Mouse (Mus musculus) G1E (cell line): ENCODE data around the gene Sell. TPM values are rescaled to one million over a fixed set of nuclear protein-coding genes. Genes with fewer than 3 reads are reported as not detected.

Experiments used
- ATAC-seq: 2 replicates; pipeline ENCODE4 v1.8.0; 2016; ENCODE audit warnings: mild to moderate bottlenecking; ENCODE audit not compliant: insufficient number of reproducible peaks, poor library complexity, low FRiP score, severe bottlenecking; ENCODE audit errors: extremely low read depth
- DNase-seq: peaks from one replicate; pipeline ENCODE4 v3.0.0; 2012; ENCODE audit warnings: low spot score
- H3K27me3 ChIP-seq: 2 replicates; pipeline ENCODE4 v1.6.1; 2012; ENCODE audit warnings: mild to moderate bottlenecking, low read length, inconsistent platforms; ENCODE audit not compliant: insufficient read depth
- H3K36me3 ChIP-seq: replicated peaks from 2 replicates; pipeline ENCODE3; 2012; ENCODE audit warnings: mild to moderate bottlenecking, inconsistent platforms
- H3K4me1 ChIP-seq: 2 replicates; pipeline ENCODE4 v1.6.1; 2012; ENCODE audit warnings: low read depth, low read length, inconsistent platforms, mixed read lengths; ENCODE audit not compliant: insufficient read depth
- H3K4me3 ChIP-seq: 2 replicates; pipeline ENCODE4 v1.5.1; 2012; ENCODE audit warnings: low read depth, mild to moderate bottlenecking, inconsistent platforms, low read length, moderate library complexity, mixed read lengths
- H3K9me3 ChIP-seq: replicated peaks from 2 replicates; pipeline ENCODE4 v1.6.1; 2012; ENCODE audit warnings: inconsistent platforms
- CTCF ChIP-seq: IDR thresholded peaks from 2 replicates; pipeline ENCODE4 v1.5.1; 2012; ENCODE audit warnings: low read depth, low read length, inconsistent platforms, mixed read lengths
- GATA1 ChIP-seq: IDR thresholded peaks from 2 replicates; pipeline ENCODE4 v1.6.1; 2012; ENCODE audit warnings: borderline replicate concordance, low read length, inconsistent platforms, mixed read lengths
- GATA2 ChIP-seq: IDR thresholded peaks from 2 replicates; pipeline ENCODE4 v1.6.1; 2012; ENCODE audit warnings: low read depth, low read length, inconsistent platforms, borderline replicate concordance
- POLR2AphosphoS5 ChIP-seq: IDR thresholded peaks from 2 replicates; pipeline ENCODE4 v1.6.1; 2012; ENCODE audit warnings: low read depth, low read length, inconsistent platforms; ENCODE audit not compliant: insufficient replicate concordance
- TAL1 ChIP-seq: conservative IDR thresholded peaks from 2 replicates; pipeline ENCODE4 v1.6.1; 2012; ENCODE audit warnings: low read depth, low read length, inconsistent platforms, mixed read lengths
- polyA plus RNA-seq: library from polyadenylated mRNA; stranded (reverse); fragments of >175 nt; gene quantifications from 2 replicates; pipeline ENCODE4 v1.2.3, GENCODE M21; 2012
- total RNA-seq, 2 experiments: library from RNA; stranded (forward) in 1 of 2; stranded (reverse) in 1 of 2; fragments of 200-1000 nt in 1 of 2; fragments of >200 nt in 1 of 2; fragmentation: Nextera tagmentation in 1 of 2; gene quantifications; 2 replicates each; pipeline ENCODE4 v1.2.3; 2014 to 2017

Sell gene
- total and polyA plus RNA-seq, 3 experiments, result 0.38 TPM; not detected in 2

DNA sequence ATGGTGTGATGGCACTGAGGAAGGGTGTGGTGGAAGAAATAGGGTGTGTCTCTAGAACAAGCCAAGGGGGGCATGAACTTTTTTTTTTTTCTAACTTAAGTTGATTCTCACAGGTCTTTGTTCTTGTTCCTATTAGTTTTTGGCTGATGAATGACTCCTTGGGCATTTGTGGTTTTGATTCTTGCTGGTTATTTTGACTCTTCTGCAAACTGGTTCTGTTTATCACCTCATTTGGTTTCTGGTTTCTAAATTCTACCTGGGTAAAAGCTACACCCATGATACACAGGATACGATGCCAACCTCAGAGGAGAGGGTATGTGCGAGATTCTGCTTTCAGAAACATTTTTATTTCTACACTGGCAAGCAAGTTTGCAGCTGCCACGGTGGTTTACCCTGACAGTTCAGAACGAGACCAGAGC lies 16.6 kb downstream of the Sell start:
- no peak for ATAC-seq

DNA sequence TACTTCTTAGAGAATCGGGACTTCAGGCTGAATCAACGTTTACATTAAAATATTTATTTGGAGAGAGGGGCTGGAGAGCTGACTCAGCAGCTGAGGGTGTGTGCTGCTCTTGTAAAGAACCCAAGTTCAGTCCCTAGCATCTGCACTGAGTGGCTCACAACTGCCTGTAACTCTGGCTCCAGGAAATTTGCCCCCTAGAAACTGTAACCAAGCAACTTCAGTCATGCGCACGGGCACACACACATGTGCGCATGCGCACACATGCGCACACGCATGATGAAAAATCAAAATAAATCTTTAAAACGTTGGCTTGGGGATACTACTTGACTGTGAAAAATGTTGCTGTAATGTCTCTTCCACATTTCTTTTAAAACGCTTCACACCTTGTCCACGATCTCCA lies 17.3 kb downstream of the Sell start:
- no peak for ATAC-seq
- H3K9me3 ChIP-seq, result no peaks in the 10 kb centered on the region
- TF ChIP-seq GATA1 (no peak), TAL1 (no peak), GATA2 (no peak), CTCF (no peak), POLR2AphosphoS5 (no peak)

More for the DNA sequence above, 16.6 kb downstream of the Sell start:
- H3K4me1 ChIP-seq, result no peaks in the 10 kb centered on the region
- no peaks in the 10 kb centered on the region for H3K36me3 ChIP-seq
- DNase-seq, result no peak
- H3K9me3 ChIP-seq, result no peaks in the 10 kb centered on the region
- H3K4me3 ChIP-seq, result no peak overlapping the region
- H3K27me3 ChIP-seq, result no peaks in the 10 kb centered on the region
- TF ChIP-seq GATA1 (no peak), GATA2 (no peak), TAL1 (no peak), CTCF (no peak), POLR2AphosphoS5 (no peak)

DNA sequence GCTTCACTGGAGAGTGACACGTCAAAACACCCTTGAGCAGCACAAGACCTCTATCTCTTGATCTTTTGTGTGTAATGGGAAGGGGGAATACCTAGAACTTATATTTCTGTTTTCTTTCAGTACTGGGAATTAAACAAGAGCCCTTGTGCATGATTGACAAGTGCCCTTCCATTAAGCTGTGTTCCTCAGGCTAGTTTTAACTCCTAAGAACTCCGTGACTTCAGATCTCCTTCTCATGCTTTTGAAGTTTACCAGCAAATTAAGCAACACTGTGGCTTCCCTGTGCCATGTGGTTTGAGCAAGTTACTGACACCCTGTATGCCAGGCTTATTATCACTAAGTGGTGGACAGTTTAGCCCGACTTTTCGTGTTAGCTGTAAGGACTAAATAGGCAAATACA lies 21.3 kb downstream of the Sell start:
- Histone ChIP-seq H3K27me3 (no peaks in the 10 kb centered on the region), H3K4me1 (no peaks in the 10 kb centered on the region), H3K9me3 (no peaks in the 10 kb centered on the region), H3K4me3 (no peak overlapping the region), H3K36me3 (no peaks in the 10 kb centered on the region)
- TF ChIP-seq GATA2 (no peak), TAL1 (no peak), CTCF (no peak), POLR2AphosphoS5 (no peak), GATA1 (no peak)
- ATAC-seq (no peak), DNase-seq (no peak)

More for the DNA sequence above, 17.3 kb downstream of the Sell start:
- H3K27me3 ChIP-seq, result no peaks in the 10 kb centered on the region
- no peaks in the 10 kb centered on the region for H3K36me3 ChIP-seq
- no peaks in the 10 kb centered on the region for H3K4me1 ChIP-seq
- H3K4me3 ChIP-seq, result no peak overlapping the region
- DNase-seq, result no peak

DNA sequence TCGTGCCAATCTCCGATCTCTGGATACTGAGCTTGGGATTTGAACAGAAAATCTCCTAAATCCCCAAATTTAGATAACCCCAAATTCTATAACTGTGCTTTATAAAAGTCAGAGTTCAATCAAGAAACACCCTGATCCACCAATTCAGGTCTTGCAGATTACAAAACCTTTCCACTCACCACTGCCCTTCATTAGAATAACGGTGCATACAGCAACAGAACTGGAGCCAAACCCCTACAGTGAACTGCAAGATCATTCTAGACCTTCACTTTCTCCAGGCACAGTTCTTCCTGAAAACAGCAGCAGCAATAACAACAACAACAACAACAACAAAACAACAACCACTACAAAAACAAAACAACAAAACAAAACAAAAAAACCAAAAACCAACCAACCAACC lies 25.0 kb downstream of the Sell start:
- no peak for TF ChIP-seq TAL1
- no peak for TF ChIP-seq CTCF
- no peak for TF ChIP-seq GATA2
- no peak for TF ChIP-seq POLR2AphosphoS5
- no peak for TF ChIP-seq GATA1
- H3K4me1 ChIP-seq, result no peaks in the 10 kb centered on the region
- no peaks in the 10 kb centered on the region for H3K9me3 ChIP-seq
- ATAC-seq (no peak), DNase-seq (no peak)
- no peaks in the 10 kb centered on the region for H3K27me3 ChIP-seq
- no peak overlapping the region for H3K4me3 ChIP-seq
- H3K36me3 ChIP-seq, result no peaks in the 10 kb centered on the region

DNA sequence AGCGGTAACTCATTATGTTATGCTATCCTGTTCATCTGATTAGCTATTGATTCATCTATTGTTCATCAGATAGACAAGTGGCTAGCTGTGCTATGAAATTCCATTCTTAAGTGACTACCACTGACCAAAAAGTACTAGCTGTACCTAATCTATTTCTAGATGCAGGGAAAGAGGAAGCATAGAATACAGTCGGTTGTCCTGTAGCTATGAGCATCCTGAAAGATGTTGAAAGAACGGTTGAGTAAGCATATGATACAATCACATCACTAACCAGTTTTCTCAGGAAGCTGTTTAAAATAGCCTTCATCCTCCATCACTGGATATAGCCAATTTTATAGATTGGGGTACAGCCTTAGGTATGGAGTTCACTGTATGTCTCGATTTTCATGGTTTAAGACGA lies 26.1 kb downstream of the Sell start:
- no peak overlapping the region for H3K4me3 ChIP-seq
- ATAC-seq, result no peak
- H3K4me1 ChIP-seq, result no peaks in the 10 kb centered on the region
- no peaks in the 10 kb centered on the region for H3K27me3 ChIP-seq
- no peaks in the 10 kb centered on the region for H3K36me3 ChIP-seq
- H3K9me3 ChIP-seq, result no peaks in the 10 kb centered on the region
- TF ChIP-seq GATA1, result no peak
- no peak for TF ChIP-seq GATA2
- no peak for TF ChIP-seq CTCF
- no peak for TF ChIP-seq POLR2AphosphoS5
- TF ChIP-seq TAL1, result no peak
- no peak for DNase-seq

DNA sequence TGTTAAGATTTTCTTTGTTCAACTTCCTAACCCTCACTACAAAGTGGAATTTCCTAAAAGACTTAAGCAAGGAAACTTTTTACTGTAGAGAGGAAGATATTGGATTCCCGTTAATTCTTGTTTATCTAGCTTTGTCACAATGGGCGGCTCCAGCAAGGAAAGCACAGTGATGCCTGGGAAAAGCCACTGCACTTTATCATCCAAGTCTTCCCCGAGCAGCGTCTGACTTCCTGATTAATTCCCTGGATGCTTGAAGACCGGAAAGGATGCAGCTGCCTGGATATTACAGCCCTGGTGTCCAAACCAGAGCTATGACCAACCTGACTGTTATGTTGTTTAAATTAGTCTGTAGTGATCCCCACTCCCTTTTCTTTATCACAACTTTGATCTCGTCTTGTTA lies 35.0 kb downstream of the Sell start:
- H3K36me3 ChIP-seq, result no peaks in the 10 kb centered on the region
- no peaks in the 10 kb centered on the region for H3K4me1 ChIP-seq
- no peaks in the 10 kb centered on the region for H3K27me3 ChIP-seq
- no peaks in the 10 kb centered on the region for H3K9me3 ChIP-seq
- no peak for ATAC-seq
- DNase-seq, result no peak
- TF ChIP-seq GATA2, result no peak
- TF ChIP-seq POLR2AphosphoS5, result no peak
- TF ChIP-seq GATA1, result no peak
- TF ChIP-seq CTCF, result no peak
- TF ChIP-seq TAL1, result no peak
- H3K4me3 ChIP-seq, result no peak overlapping the region

DNA sequence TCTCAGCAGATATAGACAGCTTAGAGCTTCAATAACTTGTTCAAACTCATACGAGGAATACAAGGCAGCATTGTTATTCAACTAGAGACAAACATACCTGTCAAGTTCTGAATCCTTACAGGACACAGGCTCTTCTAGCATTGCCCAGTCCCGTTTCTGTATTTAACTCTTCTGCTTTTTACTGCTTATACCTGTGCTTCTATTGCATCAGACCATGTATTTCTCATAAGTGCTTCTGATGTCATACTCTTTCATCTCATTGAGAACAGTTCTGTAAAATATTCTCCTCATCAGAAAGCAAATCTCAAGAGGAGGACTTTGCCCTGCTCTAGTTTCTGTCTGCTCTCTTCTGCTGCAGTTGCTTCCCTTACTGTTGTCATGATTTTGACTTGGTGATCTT lies 36.1 kb downstream of the Sell start:
- no peak for ATAC-seq
- TF ChIP-seq TAL1 (no peak), POLR2AphosphoS5 (no peak), CTCF (no peak), GATA2 (no peak), GATA1 (no peak)

DNA sequence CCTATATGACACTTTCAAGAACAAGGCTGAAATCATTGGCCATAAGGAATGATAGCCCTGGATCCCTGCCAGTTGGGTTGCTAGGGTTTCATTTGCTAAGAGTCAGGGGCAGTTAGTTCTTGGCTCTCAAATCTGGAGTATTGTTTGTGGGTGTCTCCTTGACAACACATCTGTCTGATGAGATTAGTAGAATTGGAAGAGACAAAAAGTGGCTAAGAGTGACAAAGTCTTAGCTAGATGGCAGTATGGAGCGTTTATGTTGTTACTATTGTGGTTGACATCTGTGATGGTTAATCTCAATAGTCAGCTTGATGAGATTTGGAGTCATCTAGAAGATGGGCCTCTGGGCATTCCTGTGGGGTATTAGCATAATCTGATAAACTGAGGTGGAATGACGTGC lies 36.6 kb downstream of the Sell start:
- DNase-seq (no peak), ATAC-seq (no peak)
- Histone ChIP-seq H3K36me3 (no peaks in the 10 kb centered on the region), H3K4me1 (no peaks in the 10 kb centered on the region), H3K9me3 (no peaks in the 10 kb centered on the region), H3K4me3 (no peak overlapping the region), H3K27me3 (no peaks in the 10 kb centered on the region)
- TF ChIP-seq POLR2AphosphoS5 (no peak), GATA2 (no peak), GATA1 (no peak), CTCF (no peak), TAL1 (no peak)

More for the DNA sequence above, 36.1 kb downstream of the Sell start:
- H3K27me3 ChIP-seq, result no peaks in the 10 kb centered on the region
- no peaks in the 10 kb centered on the region for H3K36me3 ChIP-seq
- H3K4me1 ChIP-seq, result no peaks in the 10 kb centered on the region
- no peak for DNase-seq
- H3K9me3 ChIP-seq, result no peaks in the 10 kb centered on the region
- no peak overlapping the region for H3K4me3 ChIP-seq
